Mouse (Mus musculus) Patski (cell line): Measurements from ENCODE around the gene Ssbp1. TPM values are rescaled to one million over a fixed set of nuclear protein-coding genes. Genes with fewer than 3 reads are reported as not detected.

Experiments used
- ATAC-seq: fragments of 100-300 bp; one replicate; pipeline ENCODE4 v1.8.0; 2021
- CTCF ChIA-PET: fragments of 350-600 bp; sonication (Branson Sonifier 250); formaldehyde crosslinking; loops from one replicate; lab custom pipeline; 2022; ENCODE audit warnings: inconsistent platforms; lab: Charles Lee
- POLR2A ChIA-PET: fragments of 350-600 bp; sonication (Branson Sonifier 250); formaldehyde crosslinking; loops from one replicate; lab custom pipeline; 2022; ENCODE audit warnings: antibody characterized with exemption, inconsistent platforms; lab: Charles Lee
- DNase-seq: peaks from one replicate; pipeline ENCODE4 v3.0.0-alpha.2; 2011; ENCODE audit warnings: low read depth, low spot score
- H3K27me3 ChIP-seq: fragments of 371-371 bp; one replicate; pipeline ENCODE4 v1.5.1; 2021
- CTCF ChIP-seq: fragments of 100-300 bp; IDR thresholded peaks from one replicate; pipeline ENCODE4 v1.5.1; 2021
- in situ Hi-C: fragments of 300-500 bp; cut with MboI; formaldehyde crosslinking; loops from 3 replicates; pipeline ENCODE4 v1.11.1; 2018; ENCODE audit warnings: low pct_unique_long_range_greater_than_20kb, mixed read lengths
- polyA plus RNA-seq: library from polyadenylated mRNA; unstranded; gene quantifications from one replicate; pipeline ENCODE4 v1.2.3, GENCODE M21; 2021

The Ssbp1 gene
- polyA plus RNA-seq, 1 experiment from 2014 or later = 71.4 TPM

DNA sequence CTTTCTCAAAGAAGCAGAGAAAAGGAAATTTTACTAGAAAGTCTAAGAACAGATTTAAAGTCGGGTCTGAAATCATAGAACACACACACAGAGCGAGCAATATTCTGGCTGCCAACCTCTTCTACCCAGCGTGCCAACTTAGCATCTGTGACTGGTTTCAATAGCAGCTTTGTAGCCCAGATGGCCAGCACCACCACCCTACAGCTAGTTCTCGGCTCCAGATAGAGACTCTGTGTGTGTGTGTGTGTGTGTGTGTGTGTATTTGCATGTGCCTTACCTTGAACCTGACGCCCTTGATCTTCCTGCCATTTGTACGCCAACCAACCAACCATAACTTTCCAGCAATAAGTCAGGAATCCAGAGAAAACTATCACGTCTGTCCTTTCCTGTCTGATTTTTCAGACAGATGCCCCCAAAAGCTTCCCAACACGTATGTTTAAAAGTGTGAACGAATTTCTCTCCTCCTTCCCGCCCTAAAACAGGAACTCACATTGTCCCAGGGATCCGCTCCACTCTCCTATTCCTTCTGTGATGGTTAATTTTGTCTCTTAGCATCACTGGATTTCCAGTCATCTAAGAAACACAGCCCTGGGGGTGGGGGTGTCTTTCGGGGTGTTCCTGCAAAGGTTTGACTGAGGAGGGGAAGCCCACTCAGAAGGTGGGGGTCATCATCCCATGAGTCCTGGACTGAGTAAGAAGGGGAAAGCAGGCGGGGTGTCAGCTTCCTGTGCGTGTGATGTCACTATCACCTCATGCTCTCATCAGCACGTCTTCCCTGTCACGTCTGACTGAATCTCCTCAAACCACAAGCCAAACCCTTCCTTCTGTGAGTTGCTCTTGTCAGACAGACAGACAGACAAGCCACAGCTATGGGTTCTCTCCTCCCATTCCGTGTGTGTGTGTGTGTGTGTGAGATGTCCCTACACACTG is 38.5 kb upstream of the Ssbp1 start:
- TF ChIP-seq CTCF = no peak
- CTCF ChIA-PET = no interaction called here
- in situ Hi-C loops = no loop called here

DNA sequence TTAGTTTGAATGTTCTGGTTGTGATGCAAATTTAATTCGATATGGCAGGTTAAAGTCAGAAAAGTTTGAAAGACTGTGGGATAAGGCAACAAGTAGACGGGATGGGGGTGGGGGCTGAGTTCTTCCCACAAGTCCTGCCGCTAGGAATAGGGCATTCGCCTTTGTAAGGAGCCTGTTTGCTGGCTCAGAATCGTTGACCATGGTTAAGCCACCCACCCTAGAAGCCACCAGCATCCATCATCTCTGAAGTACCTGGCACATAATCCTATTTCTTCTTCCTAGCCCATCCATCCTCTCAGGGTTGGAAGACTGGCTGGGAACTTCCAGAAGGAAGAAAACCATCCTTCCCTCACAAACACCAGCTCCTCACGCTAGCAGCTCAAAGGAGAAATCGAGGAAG is 36.5 kb upstream of the Ssbp1 start:
- no peak for DNase-seq
- in situ Hi-C loops = no loop called here
- POLR2A ChIA-PET = no interaction called here
- peaks cover 34% of the 10 kb centered on the region for H3K27me3 ChIP-seq
- CTCF ChIA-PET = interaction anchor here (3.3 kb wide), 1 partner anchor 11 kb away, joined by 21 read pairs; no protein-coding TSS in a partner anchor
- no peak for ATAC-seq
- no peak for TF ChIP-seq CTCF

More for the DNA sequence above, 38.5 kb upstream of the Ssbp1 start:
- H3K27me3 ChIP-seq = peaks cover 13% of the 10 kb centered on the region
- DNase-seq (no peak), ATAC-seq (no peak)
- POLR2A ChIA-PET = no interaction called here

DNA sequence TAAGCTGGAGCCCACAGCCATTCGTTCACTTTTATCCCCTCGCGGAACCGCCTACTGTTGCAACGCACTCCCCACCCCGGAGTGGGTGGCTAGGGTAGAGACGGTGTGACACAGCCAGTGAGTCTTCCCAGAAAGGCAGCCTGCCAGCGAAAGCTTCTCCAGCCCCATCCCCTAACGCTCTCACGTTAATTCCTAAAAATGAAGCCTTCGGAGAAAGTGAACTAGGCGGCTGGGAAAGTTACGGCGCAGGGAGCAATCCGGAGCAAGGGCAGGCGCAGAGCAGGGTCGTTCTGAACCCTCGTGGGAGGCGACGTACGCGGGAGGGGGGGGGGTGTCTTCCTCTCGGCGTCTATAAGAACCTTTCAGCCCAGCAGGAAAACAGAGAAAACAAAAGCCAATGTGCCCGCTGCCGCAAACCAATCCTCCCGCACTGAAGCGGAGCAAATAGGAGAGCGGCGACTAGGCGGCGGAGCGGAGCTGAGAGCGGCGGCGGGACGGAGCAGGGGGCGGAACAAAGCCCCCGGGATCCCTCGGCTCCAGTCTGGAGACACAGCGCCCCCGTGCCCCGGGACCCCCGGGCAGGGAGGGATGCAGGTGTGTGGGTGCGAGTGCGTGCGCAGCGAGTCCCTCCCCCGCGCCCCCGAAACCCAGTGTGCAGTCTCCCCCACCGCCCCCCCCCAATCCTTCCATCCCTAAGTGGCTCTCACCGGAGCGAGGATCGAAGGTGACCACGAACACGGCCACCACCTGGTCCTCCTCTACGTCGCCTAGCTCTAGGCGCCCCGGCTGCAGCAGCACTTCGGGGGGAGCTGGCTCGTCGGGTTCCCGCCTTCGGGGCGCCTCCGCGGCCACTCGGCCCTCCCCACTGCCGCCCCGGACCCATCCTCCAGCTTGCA is 35.8 kb upstream of the Ssbp1 start:
- no peak for DNase-seq
- H3K27me3 ChIP-seq = peaks cover 37% of the 10 kb centered on the region
- peak; percentile 60 for ATAC-seq
- ChIA-PET POLR2A (interaction anchor here (0.6 kb wide), 1 partner anchor 27 kb away, joined by 4 read pairs; no protein-coding TSS in a partner anchor), CTCF (interaction anchor here (3.3 kb wide), 1 partner anchor 12 kb away, joined by 21 read pairs; no protein-coding TSS in a partner anchor)
- no peak for TF ChIP-seq CTCF
- in situ Hi-C loops = no loop called here

DNA sequence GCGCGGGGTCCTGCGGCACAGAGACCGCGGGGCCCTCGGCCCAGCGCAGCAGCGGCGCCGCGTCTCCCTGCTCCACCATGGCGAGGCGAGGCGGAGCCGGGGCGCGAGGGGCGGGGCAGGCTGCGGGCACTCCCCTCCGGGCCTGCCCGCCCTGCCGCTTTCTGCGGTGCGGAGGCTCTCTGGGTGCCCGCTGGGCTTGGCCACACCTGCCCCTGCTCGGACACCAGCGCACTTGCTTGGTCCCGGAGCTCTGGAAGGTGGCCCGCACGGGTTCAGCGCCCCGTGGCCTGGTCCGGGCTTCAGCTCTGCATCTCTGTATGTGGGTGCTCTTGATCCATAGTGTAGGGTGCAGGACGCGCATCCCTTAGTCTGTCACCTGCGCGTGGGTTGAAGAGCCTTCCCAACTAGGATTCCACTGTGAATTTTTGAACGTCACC is 35.1 kb upstream of the Ssbp1 start, which contains the start of gene E330009J07Rik:
TSS of gene E330009J07Rik (minus strand) at position 89 of the 437 bp plus-strand sequence.
- in situ Hi-C loops = no loop called here
- ATAC-seq (peak; percentile 95), DNase-seq (no peak)
- peaks cover 44% of the 10 kb centered on the region for H3K27me3 ChIP-seq
- ChIA-PET CTCF (interaction anchor here (3.3 kb wide), 1 partner anchor 12 kb away, joined by 21 read pairs; no protein-coding TSS in a partner anchor), POLR2A (interaction anchor here (0.6 kb wide), 1 partner anchor 27 kb away, joined by 4 read pairs; no protein-coding TSS in a partner anchor)
- TF ChIP-seq CTCF = no peak

DNA sequence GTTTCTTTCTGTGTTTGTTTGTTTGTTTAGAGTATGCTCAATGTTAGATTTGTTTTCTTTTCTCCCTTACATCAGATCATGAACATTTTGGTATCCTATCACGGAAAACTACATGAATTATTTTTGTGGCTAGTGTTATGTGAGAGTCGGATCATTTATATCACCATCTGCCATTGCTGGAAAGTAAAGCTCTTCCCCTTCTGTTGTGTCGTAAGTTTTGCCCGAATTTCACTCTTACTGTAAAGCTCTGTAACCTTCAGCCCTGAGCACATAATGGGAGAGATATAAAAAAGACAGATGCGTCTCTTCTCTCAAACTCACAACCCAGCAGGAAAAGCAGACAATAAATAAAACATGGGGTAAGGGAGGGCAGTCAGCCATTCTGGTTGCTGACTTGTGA is 32.2 kb upstream of the Ssbp1 start, which contains the start of gene Wee2:
TSS of gene Wee2 (plus strand) at position 153 of the 400 bp plus-strand sequence.
- in situ Hi-C loops = no loop called here
- ATAC-seq (no peak), DNase-seq (no peak)
- ChIA-PET POLR2A (no interaction called here), CTCF (no interaction called here)
- no peak for TF ChIP-seq CTCF
- peaks cover 54% of the 10 kb centered on the region for H3K27me3 ChIP-seq

DNA sequence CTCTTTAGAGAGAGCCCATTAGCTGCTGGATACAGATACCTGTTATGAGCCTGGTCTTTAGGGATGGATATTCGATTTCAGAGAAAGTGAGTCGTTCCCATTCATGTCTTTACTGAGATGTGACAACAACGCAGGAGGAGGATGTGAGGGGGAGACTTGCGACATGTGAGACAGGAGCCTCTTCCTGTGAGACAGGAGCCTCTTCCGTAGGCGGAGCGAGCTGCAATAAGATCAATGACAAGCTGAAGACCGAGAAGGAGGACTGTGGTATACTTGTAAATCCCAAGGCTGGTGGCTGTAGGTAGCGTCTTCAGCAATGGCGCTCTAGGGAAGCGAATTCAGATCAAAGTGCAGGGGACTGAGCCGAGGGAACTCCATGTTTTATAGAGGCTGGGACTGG is 31.4 kb upstream of the Ssbp1 start:
- ATAC-seq (no peak), DNase-seq (no peak)
- POLR2A ChIA-PET = no interaction called here
- TF ChIP-seq CTCF = no peak
- CTCF ChIA-PET = no interaction called here
- in situ Hi-C loops = no loop called here
- H3K27me3 ChIP-seq = peaks cover 58% of the 10 kb centered on the region

DNA sequence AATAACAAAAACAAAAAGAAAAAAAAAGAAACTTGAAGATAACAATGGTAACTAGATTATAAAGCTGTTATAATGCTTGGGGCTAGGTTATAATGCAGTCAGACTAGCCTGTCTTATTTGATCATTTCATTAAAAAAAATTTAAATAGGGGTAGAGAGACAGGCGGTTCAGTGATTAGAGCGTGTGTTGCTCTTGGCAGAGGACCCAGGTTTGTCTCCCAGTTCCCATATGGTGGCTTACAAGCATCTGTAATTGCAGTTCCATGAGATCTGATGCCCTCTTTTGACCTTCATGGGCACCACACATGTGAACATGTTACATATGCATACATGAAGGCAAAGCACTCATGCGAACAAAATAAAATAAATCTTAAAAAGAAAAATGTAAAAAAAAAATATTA is 29.9 kb upstream of the Ssbp1 start:
- DNase-seq = no peak
- no peak for ATAC-seq
- in situ Hi-C loops = no loop called here
- POLR2A ChIA-PET = no interaction called here
- H3K27me3 ChIP-seq = peaks cover 57% of the 10 kb centered on the region
- no peak for TF ChIP-seq CTCF
- CTCF ChIA-PET = interaction anchor here (1.1 kb wide), 1 partner anchor 8 kb away, joined by 3 read pairs; no protein-coding TSS in a partner anchor

DNA sequence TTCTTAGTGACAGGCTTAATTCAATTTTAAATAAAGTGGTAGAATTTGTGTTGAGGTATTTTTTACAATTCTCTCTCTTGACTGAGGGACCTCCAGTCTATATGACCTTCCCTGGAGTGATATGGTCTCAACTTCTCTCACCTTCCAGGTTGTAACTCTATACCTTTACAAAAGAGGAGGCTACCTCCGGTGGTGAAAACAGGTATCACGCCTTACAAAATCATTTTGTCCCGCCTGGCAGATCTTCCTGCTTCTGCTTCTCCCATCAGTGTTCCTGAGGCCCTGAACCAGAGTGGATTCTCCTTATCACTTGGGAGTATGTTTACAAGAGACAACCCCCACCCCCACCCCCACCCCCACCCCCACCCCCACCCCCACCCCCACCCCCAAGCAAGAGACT is 29.4 kb upstream of the Ssbp1 start:
- peak; percentile 32 for TF ChIP-seq CTCF
- ATAC-seq (no peak), DNase-seq (no peak)
- in situ Hi-C loops = no loop called here
- peaks cover 56% of the 10 kb centered on the region for H3K27me3 ChIP-seq
- CTCF ChIA-PET = no interaction called here
- POLR2A ChIA-PET = no interaction called here

DNA sequence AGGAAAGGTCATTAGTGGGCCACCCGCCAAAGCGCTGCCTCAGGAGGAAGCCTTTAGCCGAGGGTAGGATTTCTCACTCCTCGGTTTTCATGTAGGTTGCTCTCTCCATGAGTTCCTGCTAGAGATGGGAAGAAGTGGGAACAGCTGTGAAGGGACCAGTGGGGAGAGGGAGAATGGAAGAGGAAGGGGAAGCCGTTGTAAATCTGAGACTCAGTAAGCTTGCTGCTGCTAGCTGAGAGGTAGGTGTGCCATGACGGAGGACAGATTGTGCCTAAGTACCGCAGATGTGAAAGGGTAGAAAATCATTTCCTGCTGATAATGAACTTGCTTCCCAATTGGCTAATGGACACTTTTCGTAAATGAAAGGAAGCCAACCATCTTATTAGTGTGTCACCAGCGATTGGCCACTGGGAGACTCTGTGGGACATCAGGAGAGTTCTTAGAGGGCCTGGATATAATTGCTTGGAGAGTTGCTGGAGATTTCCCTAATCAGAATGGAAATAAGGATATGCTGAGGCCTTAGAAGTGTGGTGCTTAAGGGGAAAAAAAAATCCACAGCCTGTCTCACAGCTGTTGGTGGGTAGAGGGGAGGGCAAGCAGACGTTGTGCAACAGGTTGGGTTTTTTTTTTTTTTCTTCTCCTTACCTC is 27.7 kb upstream of the Ssbp1 start:
- ChIA-PET POLR2A (no interaction called here), CTCF (no interaction called here)
- in situ Hi-C loops = no loop called here
- TF ChIP-seq CTCF = no peak
- DNase-seq = no peak
- ATAC-seq = no peak
- H3K27me3 ChIP-seq = peaks cover 54% of the 10 kb centered on the region

DNA sequence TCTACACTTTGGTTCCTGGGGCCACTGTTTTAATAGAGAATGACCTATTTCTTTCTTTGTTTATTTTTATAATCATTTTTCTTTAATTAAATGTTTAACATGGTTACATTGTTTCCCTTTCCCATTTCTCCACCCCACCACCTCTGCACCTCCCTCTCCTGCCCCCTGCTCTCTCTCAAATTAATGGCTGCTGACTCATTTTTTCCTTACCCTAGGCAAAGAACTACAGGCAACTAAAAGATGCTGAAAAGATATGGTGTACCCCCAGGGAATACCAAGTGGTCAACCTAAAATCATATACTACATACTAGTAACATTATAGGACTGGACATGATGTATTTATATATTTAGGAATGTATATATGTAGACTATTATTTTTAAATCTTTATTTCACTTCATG is 22.5 kb upstream of the Ssbp1 start:
- ChIA-PET CTCF (interaction anchor here (0.9 kb wide), 1 partner anchor 8 kb away, joined by 3 read pairs; no protein-coding TSS in a partner anchor), POLR2A (no interaction called here)
- no peak for TF ChIP-seq CTCF
- DNase-seq (no peak), ATAC-seq (no peak)
- in situ Hi-C loops = no loop called here
- H3K27me3 ChIP-seq = peaks cover 51% of the 10 kb centered on the region
